Mouse (Mus musculus): ENCODE data around the gene Slit2. TPM values are rescaled to one million over a fixed set of nuclear protein-coding genes. Genes with fewer than 3 reads are reported as not detected.
A peak's percentile ranks its signal among the peaks of the same experiment; 100 is the strongest.
"Not testable (repeated sequence)": the region's sequence is repeated elsewhere in the genome, so short reads cannot be mapped to it uniquely, and the experiment has no call there.

Gene Slit2
- polyA plus RNA-seq, 1 experiment from 2014 or later, result 27.0 TPM

DNA sequence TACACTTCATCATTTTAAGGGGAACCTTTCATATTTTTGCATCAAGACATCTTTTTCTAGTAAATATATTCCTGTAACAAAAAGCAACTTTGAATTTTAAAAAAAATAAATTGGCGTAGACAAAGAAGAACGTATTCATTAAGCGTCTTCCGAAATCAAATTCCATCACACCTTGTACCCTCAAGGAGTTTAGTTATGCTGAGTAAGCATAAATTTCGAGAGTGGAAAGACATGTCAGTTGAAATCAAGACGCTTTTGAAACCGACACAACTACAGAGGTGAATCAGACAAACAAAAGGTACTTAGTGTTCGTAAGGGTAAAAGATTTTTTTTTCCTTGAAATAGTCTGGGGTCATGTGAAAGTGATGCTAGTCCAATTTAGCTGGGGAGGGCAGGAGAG is 201.4 kb downstream of the Slit2 start:
- 0 out of 2 replicates have a peak, but pooled peaks cover 5% of the 10 kb centered on the region for H3K4me1 ChIP-seq
- H3K9me3 ChIP-seq, result no peaks in the 10 kb centered on the region
- H3K36me3 ChIP-seq (replicated peaks), result no peaks in the 10 kb centered on the region
- no peaks in the 10 kb centered on the region for H3K27me3 ChIP-seq (replicated peaks; ENCODE audit: low read depth, poor library complexity, severe bottlenecking)
- H3K4me3 ChIP-seq, result no peak overlapping the region
- H3K27ac ChIP-seq (replicated peaks), result no peak overlapping the region
- WGBS, result 83% methylated on average over 8 of the region's 8 CpGs
- DNase-seq (ENCODE audit: low spot score), result no peak

DNA sequence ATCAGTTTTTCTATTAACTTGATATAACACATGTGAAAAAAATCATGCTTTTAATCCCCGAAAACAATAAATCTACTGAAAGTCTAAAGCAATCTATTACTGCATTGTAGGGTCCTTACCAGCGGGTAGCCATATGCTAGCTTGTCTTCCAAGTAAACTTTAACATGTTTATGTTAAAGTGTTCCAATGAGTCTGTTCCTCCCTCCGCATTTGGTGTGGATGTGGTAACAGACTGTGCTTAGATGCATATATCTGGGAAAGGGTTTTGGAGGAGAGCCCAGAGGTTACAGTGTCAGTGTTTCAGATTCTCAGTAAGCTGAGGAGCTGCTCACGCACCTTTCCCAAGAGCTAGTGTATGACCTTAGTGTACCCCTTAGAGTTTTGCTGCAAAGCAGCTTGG is 204.9 kb downstream of the Slit2 start:
- Histone ChIP-seq H3K4me1 (0 out of 2 replicates have a peak, but pooled peaks cover 5% of the 10 kb centered on the region), H3K27me3 (replicated peaks; ENCODE audit: low read depth, poor library complexity, severe bottlenecking) (no peaks in the 10 kb centered on the region), H3K4me3 (no peak overlapping the region), H3K9me3 (no peaks in the 10 kb centered on the region), H3K27ac (replicated peaks) (no peak overlapping the region), H3K36me3 (replicated peaks) (no peaks in the 10 kb centered on the region)
- no peak for DNase-seq (ENCODE audit: low spot score)
- 89% methylated on average over 4 of the region's 4 CpGs for WGBS

DNA sequence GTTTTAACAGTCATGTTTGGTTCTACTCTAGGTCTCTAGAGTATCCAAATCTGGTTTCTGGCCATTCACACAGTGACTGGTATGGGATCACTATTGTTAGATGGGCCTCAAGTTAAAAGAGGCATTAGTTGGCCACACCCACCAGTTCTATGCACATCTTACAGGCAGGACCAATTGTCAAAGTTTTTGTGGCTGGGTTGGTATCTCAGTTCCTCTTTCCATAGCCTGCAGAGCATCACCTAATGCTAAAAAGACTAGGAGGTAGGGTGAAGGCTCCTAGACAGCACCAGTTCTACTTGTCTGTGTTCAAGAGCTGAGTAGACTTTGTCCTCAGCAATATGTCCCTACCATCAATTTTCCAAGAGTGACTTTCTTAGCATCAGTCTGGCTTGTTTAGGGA is 216.4 kb downstream of the Slit2 start:
- Histone ChIP-seq H3K4me3 (no peak overlapping the region), H3K9me3 (no peaks in the 10 kb centered on the region), H3K27me3 (replicated peaks; ENCODE audit: low read depth, poor library complexity, severe bottlenecking) (no peaks in the 10 kb centered on the region), H3K27ac (replicated peaks) (no peak overlapping the region), H3K36me3 (replicated peaks) (peaks cover 6% of the 10 kb centered on the region; the same call in 1 of the 2 replicates), H3K4me1 (no peaks in the 10 kb centered on the region)
- DNase-seq (ENCODE audit: low spot score), result no peak

DNA sequence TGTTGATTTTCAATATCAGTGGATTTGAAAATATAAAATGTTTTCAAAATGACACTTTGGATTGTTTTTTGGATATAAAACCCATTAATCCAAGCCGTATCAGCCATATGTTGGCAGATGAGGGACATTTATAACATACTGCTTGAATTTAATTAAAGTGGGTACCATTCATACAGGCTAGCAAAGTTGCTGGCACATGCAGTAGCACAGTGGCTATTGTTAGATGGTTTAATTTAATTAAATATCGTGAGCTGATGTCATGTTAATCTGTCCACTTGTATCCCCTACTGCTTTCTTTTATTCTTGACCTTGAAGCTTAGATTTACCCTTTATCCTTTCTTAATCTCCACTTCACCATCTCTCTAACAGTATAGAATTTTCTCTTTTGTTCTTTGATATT is 232.3 kb downstream of the Slit2 start:
- H3K4me1 ChIP-seq, result no peaks in the 10 kb centered on the region
- peaks cover 8% of the 10 kb centered on the region for H3K36me3 ChIP-seq (replicated peaks)
- H3K27me3 ChIP-seq (replicated peaks; ENCODE audit: low read depth, poor library complexity, severe bottlenecking), result no peaks in the 10 kb centered on the region
- no peaks in the 10 kb centered on the region for H3K9me3 ChIP-seq
- H3K27ac ChIP-seq (replicated peaks), result no peak overlapping the region
- DNase-seq (ENCODE audit: low spot score), result no peak
- 78% methylated on average over 2 of the region's 2 CpGs for WGBS
- H3K4me3 ChIP-seq, result no peak overlapping the region

DNA sequence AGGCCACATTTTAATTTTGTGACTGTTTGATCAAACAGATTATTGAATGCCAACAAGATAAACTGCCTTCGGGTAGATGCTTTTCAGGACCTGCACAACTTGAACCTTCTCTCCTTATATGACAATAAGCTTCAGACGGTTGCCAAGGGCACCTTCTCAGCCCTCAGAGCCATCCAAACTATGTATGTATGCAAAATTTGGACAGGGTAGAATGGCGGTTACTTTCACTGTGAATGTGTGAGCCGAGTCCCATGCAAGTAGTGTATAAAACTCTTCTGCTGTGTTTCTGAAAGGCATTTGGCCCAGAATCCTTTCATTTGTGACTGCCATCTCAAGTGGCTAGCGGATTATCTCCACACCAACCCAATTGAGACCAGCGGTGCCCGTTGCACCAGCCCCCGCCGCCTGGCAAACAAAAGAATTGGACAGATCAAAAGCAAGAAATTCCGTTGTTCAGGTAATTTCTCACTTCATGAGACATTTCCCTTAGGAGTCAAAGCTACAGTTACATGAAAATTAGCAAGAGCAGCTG is 236.8 kb downstream of the Slit2 start:
- WGBS, result 86% methylated on average over 10 of the region's 10 CpGs
- Histone ChIP-seq H3K4me1 (no peaks in the 10 kb centered on the region), H3K27me3 (replicated peaks; ENCODE audit: low read depth, poor library complexity, severe bottlenecking) (no peaks in the 10 kb centered on the region), H3K27ac (replicated peaks) (no peak overlapping the region), H3K36me3 (replicated peaks) (peaks cover 4% of the 10 kb centered on the region), H3K9me3 (no peaks in the 10 kb centered on the region), H3K4me3 (no peak overlapping the region)
- DNase-seq (ENCODE audit: low spot score), result no peak

DNA sequence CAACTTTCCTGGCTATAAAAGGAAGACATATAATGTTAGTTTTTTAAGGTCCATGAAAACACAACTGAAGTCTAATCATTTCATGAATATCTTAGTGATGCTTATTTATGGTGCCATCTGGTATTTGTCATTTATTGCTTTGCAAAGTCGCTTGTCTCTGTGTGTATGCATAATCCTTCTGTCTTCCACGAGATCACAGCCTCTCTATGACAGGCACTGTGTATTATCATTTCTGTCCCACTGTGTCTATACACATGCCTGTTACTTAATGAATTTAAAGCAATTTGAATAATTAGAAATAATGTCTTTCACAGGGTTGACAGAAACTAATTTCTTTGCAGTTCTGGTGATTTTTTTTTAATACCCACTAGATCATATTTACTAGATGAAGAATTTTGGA is 242.6 kb downstream of the Slit2 start:
- no peaks in the 10 kb centered on the region for H3K4me1 ChIP-seq
- no peak overlapping the region for H3K4me3 ChIP-seq
- H3K27ac ChIP-seq (replicated peaks), result no peak overlapping the region
- 79% methylated on average over 2 of the region's 2 CpGs for WGBS
- no peak for DNase-seq (ENCODE audit: low spot score)
- peaks cover 5% of the 10 kb centered on the region; the same call in 1 of the 2 replicates for H3K36me3 ChIP-seq (replicated peaks)
- no peaks in the 10 kb centered on the region for H3K27me3 ChIP-seq (replicated peaks; ENCODE audit: low read depth, poor library complexity, severe bottlenecking)
- no peaks in the 10 kb centered on the region for H3K9me3 ChIP-seq

DNA sequence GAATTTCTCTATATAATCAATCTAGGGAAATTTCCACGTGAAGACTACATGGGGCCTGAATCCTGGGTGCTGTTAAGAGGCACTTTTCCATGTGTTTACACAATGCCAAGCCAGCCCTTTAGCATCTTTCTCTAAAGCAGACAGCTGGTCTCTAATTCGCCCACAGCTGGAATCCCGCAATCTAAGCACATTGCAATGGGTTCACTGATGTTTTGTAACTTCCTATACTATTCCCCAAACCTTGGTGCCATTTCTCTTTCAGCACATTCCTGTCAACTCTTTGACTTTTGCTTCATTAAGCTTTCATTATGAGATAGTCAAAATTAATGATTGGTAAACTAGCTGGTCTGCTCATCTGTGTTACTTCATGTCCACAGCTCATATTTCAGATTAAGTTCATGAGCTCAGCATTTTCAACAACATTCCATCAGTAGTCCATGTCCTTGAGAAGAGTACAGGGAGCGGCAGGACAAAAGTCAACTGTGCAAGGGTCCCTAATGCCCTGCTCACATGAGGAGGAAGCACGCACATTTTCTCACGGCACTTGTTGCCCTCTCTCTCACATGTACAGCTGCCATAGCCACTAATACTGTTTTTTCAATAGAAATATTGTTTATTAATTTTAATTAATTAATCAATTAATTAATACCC is 247.6 kb downstream of the Slit2 start:
- H3K4me1 ChIP-seq, result no peaks in the 10 kb centered on the region
- no peak overlapping the region for H3K27ac ChIP-seq (replicated peaks)
- WGBS, result 80% methylated on average over 6 of the region's 6 CpGs
- no peaks in the 10 kb centered on the region for H3K9me3 ChIP-seq
- no peaks in the 10 kb centered on the region for H3K27me3 ChIP-seq (replicated peaks; ENCODE audit: low read depth, poor library complexity, severe bottlenecking)
- peaks cover 14% of the 10 kb centered on the region for H3K36me3 ChIP-seq (replicated peaks)
- no peak for DNase-seq (ENCODE audit: low spot score)
- H3K4me3 ChIP-seq, result no peak overlapping the region

DNA sequence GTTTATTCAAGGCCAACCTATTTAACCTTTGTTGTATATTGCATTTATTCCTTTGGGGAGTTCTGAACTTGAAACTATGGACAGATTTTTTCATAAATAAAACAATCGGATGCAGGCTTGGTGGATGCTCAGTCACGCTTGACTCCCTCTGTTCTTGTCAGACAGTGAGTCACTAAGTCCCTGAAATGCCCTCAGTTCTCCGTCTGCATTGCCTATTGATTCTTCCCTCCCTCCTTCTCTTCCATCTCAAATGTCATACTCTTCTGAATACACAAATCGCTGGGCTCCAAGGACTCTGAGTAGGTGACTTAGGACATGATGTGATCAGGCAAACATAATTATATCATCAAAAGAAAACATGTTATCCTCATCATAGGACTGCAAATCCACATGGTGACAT is 251.8 kb downstream of the Slit2 start:
- H3K27me3 ChIP-seq (replicated peaks; ENCODE audit: low read depth, poor library complexity, severe bottlenecking), result no peaks in the 10 kb centered on the region
- H3K9me3 ChIP-seq, result no peaks in the 10 kb centered on the region
- no peak overlapping the region for H3K4me3 ChIP-seq
- DNase-seq (ENCODE audit: low spot score), result no peak
- WGBS, result 82% methylated on average over 4 of the region's 4 CpGs
- H3K4me1 ChIP-seq, result no peaks in the 10 kb centered on the region
- no peak overlapping the region for H3K27ac ChIP-seq (replicated peaks)
- peaks cover 12% of the 10 kb centered on the region for H3K36me3 ChIP-seq (replicated peaks)

DNA sequence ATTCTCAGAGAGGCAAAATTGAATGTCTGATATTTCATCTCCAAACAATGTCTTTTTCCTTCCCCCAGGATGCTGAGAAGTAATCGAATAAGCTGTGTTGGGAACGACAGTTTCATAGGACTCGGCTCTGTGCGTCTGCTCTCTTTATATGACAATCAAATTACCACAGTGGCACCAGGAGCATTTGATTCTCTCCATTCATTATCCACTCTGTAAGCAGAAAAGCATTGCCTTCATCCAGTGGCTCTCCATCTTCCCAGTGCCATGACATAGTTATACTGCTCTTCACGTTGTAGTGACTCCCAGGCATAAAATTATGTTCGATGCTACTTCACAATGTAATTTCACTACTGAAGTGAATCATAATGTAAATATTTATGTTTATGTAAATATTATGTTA is 252.3 kb downstream of the Slit2 start:
- no peak overlapping the region for H3K4me3 ChIP-seq
- WGBS, result 89% methylated on average over 6 of the region's 6 CpGs
- no peak for DNase-seq (ENCODE audit: low spot score)

DNA sequence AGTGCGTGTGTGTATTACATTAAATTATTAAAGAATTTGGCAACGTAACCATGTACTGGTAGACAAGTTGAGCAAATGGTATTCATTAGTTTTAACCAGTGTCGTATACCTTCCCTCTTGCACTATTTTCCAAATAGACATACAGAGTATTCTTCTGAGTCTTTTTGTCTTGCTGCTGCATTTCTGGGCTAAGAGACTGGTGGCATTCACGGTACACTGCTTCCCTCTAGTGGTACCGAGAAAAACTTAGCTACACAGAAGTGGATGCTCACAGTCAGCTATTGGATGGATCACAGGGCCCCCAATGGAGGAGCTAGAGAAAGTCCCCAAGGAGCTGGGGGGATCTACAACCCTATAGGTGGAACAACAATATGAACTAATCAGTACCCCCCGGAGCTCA is 257.8 kb downstream of the Slit2 start:
- not testable (repeated sequence) for H3K27me3 ChIP-seq (replicated peaks; ENCODE audit: low read depth, poor library complexity, severe bottlenecking); H3K27ac ChIP-seq (replicated peaks); H3K4me1 ChIP-seq; H3K9me3 ChIP-seq; H3K36me3 ChIP-seq (replicated peaks); H3K4me3 ChIP-seq
- DNase-seq (ENCODE audit: low spot score), result peak; percentile 45
- 33% methylated on average over 6 of the region's 6 CpGs for WGBS

More for the DNA sequence above, 252.3 kb downstream of the Slit2 start:
- Histone ChIP-seq H3K27me3 (replicated peaks; ENCODE audit: low read depth, poor library complexity, severe bottlenecking) (no peaks in the 10 kb centered on the region), H3K27ac (replicated peaks) (no peak overlapping the region), H3K36me3 (replicated peaks) (peaks cover 12% of the 10 kb centered on the region), H3K4me1 (no peaks in the 10 kb centered on the region), H3K9me3 (no peaks in the 10 kb centered on the region)

DNA sequence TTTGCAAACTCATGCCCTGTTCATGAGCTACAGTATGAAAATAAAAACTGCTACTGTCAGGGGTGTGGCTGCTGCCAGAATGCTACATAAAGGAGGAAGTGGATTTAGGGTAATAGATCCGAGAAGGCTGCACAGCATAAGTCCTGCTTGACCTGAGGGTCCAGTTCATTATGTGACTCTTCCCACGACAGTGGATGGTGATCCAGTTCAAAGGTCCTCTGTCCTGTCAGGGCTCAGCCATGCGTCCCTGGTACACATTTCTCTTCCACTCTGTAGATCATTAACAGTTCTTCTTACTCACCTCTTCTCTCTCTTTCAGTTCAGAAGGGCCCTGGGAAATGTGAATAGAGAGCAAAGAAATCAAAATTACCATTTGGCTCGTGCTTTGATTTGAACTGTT is 265.4 kb downstream of the Slit2 start:
- Histone ChIP-seq H3K27me3 (replicated peaks; ENCODE audit: low read depth, poor library complexity, severe bottlenecking) (no peaks in the 10 kb centered on the region), H3K9me3 (no peaks in the 10 kb centered on the region), H3K36me3 (replicated peaks) (peaks cover 7% of the 10 kb centered on the region; the same call in 1 of the 2 replicates), H3K4me3 (no peak overlapping the region), H3K27ac (replicated peaks) (no peak overlapping the region), H3K4me1 (no peaks in the 10 kb centered on the region)
- DNase-seq (ENCODE audit: low spot score), result no peak
- 82% methylated on average over 4 of the region's 4 CpGs for WGBS

DNA sequence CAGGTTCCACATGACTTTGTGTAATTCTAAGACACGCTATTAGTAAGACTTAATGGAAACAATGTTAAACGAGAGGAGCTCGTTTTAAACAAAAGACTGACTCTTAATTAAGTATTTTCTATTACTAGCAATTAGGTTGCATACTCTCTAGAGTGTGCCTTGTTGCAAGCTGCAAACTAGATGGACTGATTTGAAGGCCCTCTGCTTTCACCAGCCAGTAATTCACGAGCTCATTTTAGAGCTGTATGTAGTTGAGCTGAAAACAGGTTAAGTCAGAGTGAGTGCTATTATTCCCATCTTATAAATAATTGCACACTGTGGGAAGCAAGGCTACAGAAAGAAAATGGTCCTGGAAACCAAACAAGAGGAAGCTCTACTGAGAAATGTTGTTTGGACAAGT is 294.6 kb downstream of the Slit2 start:
- H3K4me3 ChIP-seq, result no peak overlapping the region
- H3K4me1 ChIP-seq, result no peaks in the 10 kb centered on the region
- no peak for DNase-seq (ENCODE audit: low spot score)
- H3K9me3 ChIP-seq, result no peaks in the 10 kb centered on the region
- H3K27me3 ChIP-seq (replicated peaks; ENCODE audit: low read depth, poor library complexity, severe bottlenecking), result no peaks in the 10 kb centered on the region
- H3K27ac ChIP-seq (replicated peaks), result no peak overlapping the region
- H3K36me3 ChIP-seq (replicated peaks), result peaks cover 3% of the 10 kb centered on the region; the same call in 1 of the 2 replicates
- WGBS, result 82% methylated on average over 4 of the region's 4 CpGs

DNA sequence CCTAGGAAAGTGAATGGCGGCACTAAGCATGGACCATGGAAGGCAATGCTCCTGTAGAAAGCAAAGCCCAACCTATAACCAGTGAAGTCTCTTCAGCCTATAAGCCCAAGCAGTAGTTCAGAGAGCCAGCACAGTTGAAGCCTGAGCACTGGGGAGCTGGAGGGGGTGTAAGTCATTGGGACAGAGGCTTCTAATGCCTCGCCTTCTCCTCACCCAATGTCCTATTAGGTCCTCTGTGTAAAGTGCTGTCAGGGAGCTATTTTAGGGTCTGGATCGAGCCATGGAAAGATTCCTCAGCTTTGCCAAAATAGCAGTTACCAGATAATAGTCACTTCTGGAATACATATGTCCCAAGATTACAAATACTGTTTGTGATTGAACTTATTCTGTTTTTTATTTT is 318.2 kb downstream of the Slit2 start:
- H3K36me3 ChIP-seq (replicated peaks), result peaks cover 18% of the 10 kb centered on the region
- WGBS, result 92% methylated on average over 3 of the region's 3 CpGs
- no peaks in the 10 kb centered on the region for H3K27me3 ChIP-seq (replicated peaks; ENCODE audit: low read depth, poor library complexity, severe bottlenecking)

More for the DNA sequence above, 318.2 kb downstream of the Slit2 start:
- Histone ChIP-seq H3K27ac (replicated peaks) (no peak overlapping the region), H3K4me3 (no peak overlapping the region), H3K9me3 (no peaks in the 10 kb centered on the region), H3K4me1 (no peaks in the 10 kb centered on the region)
- no peak for DNase-seq (ENCODE audit: low spot score)
